Mouse (Mus musculus): ENCODE measurements at regions not wholly inside any gene's neighbourhood (a gene's known extent, or its start where the extent isn't known, plus 50 kb on each side); places are given as distances from the start of the nearest gene placed in this dataset.

DNA sequence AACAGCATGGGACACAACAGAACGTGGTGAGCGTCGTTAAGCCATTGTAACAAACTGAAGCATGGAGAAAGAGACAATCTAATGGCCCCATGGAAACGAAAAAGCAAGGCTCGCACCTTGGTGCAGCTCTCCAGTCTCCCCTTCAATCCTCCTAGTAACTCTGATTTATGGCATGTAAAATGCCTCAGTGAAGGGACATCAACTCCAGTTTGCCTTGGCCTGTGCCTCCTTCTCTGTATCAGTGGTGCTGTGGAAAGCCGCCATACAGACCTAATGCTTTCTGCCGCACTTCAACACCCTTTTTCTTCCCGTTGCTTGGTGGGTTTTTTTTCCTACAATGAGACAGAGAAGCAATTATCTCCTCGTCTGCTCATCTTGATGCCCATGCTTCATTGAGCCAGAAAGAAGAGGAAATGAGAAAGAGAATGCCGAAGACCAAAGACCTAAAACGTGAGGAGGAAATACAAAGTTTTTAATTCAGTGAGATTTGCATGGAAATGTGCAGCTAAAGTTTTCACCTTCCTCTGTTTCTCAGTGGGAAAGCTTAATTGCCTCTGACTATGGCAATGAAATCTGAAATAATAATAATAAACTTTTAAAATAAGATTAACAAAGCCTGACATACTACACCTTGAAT lies 241.4 kb downstream of the Lrrn1 start:
- TF ChIP-seq USF1 (IDR thresholded peaks at IDR 0.05; ENCODE audit: low read depth) = no peak
- TF ChIP-seq POLR2A (IDR thresholded peaks at IDR 0.05; ENCODE audit: insufficient read length, low read depth) = no peak
- TF ChIP-seq POLR2AphosphoS2 (IDR thresholded peaks at IDR 0.05; ENCODE audit: insufficient read length, low read depth) = no peak
- no peak for TF ChIP-seq MYOD1 (IDR thresholded peaks at IDR 0.05; ENCODE audit: control insufficient read depth in 1 of 3, insufficient read length in 2 of 3, low read depth in 2 of 3)
- TF ChIP-seq TCF12 (IDR thresholded peaks at IDR 0.05; ENCODE audit: insufficient read depth, poor library complexity, severe bottlenecking) = no peak
- TF ChIP-seq CEBPB (IDR thresholded peaks at IDR 0.05; ENCODE audit: insufficient read depth, poor library complexity, severe bottlenecking) = no peak
- TF ChIP-seq MAX (IDR thresholded peaks at IDR 0.05; ENCODE audit: low read depth) = no peak
